Mouse (Mus musculus) thymus, postnatal 10 days (tissue): ENCODE data around the gene Ccdc107.
A peak's percentile ranks its signal among the peaks of the same experiment; 100 is the strongest.

Source experiments
- DNase-seq, 2 experiments: peaks; one replicate each; pipeline ENCODE4 v3.0.0; 2021; ENCODE audit warnings: low spot score in 2 of 2

The Ccdc107 gene

DNA sequence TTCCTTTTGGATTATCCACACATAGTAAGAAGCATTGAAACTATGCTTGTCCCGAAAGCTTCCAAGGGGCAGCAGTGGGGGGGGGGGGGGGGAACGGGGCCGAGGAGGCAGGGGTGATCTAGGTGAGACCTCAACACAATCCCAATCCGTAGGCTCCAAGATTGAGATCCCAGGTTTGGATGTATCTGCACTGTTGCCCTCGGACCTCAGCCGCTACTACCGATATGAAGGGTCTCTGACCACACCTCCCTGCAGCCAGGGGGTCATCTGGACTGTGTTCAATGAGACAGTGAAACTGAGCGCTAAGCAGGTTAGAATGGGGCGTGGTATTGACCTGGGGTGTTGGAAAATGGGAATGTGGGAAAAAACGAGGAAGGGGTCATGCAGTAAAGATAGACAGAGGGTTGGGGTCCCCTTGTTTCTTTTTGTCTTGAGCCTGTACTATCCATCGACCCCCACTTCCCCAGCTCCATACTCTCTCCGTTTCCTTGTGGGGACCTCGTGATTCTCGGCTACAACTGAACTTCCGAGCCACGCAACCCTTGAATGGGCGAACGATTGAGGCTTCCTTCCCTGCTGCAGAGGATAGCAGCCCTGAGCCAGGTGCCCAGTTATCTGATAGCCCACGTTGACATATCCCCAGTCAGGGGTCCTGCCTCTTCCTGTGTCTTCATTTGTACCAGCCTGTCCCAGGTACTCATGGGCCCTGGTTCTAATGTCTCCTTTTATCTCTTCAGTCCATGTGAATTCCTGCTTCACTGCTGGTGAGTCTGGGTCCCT is 19.2 kb downstream of the Ccdc107 start:
- DNase-seq = no peak

DNA sequence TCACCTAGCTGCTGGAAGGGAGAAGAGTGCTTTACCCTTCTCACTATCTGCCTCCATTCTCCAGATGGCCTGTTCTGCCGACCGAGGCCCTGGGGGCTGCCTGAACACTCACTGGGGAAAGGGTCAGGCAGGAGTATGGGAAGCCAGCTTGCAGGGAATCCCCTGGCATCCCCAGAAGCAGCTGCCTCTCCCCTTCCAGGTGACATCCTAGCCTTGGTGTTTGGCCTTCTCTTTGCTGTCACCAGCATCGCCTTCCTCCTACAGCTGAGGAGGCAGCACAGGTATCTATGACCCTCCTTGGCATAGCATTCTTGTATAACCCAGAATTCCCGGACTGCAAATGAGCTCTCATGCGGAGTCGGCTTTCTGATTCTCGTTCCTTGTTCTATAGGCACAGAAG is 20.0 kb downstream of the Ccdc107 start:
- DNase-seq = no peak

DNA sequence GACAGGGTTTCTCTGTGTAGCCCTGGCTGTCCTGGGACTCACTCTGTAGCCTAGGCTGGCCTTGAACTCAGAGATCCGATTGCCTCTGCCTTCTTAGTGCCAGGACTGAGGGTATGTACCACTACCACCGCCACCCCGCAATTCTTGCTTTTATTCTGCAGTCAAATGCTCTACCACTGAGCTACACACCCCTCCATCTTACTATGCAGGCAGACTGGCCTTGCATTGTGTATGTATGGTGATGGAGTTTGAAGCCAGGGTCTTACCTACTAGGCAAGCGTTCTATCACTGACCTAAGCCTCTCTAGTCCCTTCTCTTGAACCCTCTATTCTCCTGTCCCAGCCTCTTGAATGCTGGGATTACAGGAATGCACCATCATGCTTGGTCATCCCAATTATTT is 20.6 kb downstream of the Ccdc107 start:
- DNase-seq = no peak

DNA sequence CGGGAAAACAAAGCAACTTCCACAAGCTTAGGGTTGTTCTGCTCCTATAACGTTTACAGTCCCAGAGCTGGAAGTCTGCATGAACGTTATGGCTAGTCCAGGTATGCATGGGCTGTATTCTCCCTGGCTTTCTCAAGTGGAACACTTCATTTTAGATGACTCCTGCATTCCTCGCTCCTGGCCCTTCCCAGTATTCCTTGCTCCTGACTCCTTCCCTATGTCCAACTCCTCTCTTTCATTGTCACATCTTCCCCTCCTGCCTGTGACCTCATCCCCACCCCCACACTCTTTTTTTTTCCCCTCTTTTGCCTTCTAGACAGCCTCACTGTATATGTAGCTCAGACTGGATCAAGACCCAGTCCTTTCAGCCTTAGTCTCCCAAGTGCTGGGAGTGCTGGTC is 21.1 kb downstream of the Ccdc107 start:
- no peak for DNase-seq

DNA sequence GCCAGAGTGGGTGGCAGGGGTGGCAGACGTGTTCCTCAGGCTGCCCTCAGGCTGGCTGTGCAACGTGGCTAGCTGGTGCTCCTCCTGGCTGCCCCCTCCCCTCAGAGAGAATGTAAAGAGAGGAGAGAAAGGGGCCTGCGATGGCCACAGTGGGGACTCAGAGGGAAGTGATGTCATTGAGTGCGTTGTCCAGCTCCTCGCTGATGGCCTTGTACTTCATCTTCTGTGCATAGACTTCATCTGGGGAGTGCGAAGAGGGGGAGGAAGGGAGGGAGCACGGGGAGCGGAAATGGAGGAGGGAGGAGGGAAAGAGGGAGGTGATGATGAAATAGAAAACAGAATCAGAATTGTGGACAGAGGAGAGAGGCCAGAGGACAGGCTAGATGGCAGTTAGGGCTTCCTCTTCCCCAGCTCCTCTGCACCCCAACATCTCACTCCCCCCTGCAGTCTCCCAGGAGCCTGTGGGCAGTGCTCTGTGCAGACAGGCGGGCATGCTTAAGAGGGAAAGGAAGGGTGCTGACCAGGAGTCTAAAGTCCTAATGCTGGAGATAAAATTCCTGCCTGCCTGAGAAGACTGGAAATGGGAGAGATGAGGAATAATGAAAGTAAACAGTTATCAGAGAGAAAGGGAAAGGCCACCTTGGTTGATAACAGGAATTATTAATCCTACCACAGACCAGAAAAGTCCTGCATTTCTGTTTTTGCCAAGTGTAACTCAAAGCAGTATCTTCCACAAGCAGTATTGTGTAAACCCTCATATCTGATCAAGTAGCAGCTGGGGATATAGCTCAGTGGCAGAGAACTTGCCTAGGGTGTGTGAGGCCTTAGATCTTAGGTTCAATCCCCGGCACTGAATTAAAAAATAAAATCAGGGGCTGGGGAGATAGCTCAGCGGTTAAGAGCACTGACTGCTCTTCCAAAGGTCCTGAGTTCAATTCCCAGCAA is 23.3 kb downstream of the Ccdc107 start:
- DNase-seq = no peak

DNA sequence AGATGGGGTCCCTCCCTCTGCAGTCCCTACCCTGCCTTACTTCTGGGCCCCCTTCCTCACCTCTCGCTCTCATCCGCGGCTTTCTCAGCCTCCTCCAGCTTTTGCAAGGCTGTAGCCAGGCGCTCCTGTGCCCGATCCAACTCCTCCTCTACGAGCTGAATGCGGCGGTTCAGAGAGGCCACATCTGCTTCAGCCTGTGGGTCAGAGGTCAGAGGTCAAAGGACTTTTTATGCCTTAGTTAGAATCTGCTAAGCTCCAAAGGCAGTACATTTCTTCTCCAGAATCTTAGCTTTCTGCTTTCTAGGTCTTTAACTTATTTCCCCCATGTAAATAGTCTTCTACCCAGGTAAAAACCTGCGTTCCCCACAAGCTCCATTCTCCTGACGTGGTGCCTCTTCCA is 26.9 kb downstream of the Ccdc107 start:
- DNase-seq = no peak

DNA sequence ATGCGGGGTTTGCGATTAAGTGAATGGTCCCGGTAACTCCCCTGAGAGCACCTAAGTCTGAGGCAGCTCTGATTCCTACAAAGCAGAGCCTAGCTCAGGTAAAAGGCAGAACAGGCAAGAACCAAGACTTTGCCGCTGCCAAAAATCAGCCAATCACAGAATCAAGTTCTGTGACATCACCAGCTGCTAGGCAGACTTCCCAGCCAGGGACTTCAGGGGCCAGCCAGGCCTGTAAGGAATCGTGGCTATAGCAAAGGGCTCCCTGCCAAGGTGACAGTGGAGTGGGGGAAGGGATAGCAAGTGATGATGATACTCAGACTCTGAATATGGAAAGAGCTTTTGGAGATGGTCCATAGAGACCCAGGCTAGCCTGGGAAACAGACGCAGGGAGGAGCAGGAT is 27.3 kb downstream of the Ccdc107 start:
- DNase-seq = peak; percentile 64 to 86

DNA sequence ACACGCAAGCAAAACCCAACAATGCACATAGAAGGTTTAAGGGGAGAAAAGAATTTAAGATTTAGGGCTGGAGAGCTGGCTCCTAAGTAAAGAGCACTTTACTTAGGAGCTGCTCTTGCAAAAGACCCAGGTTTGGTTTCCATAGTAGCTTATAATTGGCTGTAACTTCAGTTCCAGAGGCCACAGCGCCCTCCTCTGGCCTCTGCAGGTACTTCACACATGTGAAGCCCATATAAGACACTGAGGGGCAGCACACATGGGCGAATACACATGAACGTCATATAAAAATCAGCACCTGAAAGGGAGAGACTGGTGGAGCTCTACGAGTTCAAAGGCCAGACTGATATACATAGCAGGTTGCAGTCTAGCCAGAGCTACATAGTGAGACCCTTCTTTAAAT is 35.2 kb downstream of the Ccdc107 start:
- no peak for DNase-seq

DNA sequence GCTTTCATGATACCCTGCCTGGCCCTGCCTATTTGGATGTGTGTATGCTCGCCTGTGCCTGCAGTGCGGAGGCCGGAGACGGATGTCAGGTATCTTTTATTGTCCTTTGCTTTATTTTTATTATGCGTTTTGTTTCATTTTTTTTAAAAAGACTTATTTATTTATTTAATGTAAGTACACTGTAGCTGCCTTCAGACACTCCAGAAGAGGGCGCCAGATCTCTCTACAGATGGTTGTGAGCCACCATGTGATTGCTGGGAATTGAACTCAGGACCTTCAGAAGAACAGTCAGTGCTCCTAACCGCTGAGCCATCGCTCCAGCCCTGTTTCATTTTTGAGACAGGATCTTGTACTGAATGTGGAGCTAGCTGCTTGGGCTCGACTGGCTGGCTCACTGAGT is 35.8 kb downstream of the Ccdc107 start:
- peak in 1 of 2 experiments; percentile 48 for DNase-seq

DNA sequence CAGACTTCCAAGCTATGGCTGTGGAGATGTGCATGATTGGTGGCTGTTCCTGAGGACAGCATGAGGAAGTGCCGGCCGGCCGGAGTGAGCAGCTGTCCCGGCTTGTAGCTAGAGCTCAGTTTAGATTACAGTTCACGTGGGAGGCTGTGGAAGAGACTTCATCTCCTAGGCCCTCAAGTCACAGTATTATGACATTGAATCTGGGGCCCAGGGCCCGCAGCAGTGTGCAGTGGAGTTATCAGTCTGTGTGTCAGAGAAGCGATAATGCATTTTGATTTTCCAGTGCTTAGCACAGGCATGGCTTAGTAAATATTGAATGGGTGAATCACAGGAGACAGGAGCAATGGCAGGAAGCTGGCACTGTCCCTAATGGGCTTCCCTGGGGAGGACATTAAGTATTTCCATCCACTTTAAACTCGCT is 37.4 kb downstream of the Ccdc107 start:
- no peak for DNase-seq

DNA sequence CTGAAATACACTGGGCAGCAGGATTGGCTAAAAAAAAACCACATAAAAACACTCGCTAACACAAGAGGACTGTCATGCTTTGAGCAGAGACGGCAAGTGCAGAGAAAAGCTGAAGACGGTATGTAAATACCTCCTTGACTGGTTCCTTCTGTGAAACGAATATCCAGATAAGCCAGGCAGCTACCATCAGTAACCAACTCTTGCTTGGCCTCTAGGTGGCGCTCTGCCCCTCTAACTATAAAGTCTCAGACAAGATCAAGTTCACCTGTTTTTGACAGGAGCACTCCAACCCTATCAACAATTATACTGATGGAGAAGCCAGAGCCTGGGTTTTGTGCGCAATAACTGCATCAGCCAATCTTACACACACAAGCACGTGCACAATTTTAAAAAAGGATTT is 37.9 kb downstream of the Ccdc107 start:
- DNase-seq = peak; percentile 50 to 83

DNA sequence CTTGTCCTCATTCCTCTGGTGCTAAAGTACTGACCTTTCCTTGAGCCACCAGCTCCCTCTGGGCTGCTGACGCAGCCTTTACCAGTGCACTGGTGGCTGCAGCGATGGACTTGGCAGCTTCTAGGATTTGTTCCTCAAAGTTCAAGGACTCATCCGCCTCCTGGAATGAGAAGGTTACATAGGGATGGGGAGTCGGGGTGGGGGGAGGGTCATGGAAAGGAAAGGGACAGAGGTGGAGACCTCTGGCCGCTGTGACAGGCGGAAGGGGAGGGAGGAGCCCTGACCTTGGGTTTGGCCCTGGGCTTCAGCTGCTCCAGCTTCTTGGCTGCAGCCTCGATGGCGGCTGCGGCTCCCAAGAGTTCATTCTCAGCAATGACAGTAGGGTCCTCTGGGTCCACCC is 40.6 kb downstream of the Ccdc107 start:
- DNase-seq = no peak

DNA sequence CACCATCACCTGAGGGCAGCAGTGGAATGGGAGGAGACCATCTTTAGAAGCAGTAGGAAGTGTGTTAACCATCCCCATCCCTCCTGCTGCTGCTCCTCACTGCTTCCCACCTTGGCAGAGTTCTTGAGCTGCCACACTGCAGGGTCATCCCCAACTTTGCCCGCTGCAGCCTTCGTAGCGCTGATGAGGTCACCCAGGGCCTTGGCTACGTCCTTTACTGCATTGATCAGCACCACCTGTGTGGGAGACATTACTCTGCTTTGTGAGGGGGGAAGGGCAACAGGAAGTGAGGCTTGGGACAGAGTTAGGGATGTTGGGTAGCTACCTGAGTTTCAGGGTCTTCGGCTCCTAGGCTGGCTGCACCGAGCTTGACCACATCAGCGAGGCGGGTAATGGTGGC is 42.9 kb downstream of the Ccdc107 start:
- no peak for DNase-seq

DNA sequence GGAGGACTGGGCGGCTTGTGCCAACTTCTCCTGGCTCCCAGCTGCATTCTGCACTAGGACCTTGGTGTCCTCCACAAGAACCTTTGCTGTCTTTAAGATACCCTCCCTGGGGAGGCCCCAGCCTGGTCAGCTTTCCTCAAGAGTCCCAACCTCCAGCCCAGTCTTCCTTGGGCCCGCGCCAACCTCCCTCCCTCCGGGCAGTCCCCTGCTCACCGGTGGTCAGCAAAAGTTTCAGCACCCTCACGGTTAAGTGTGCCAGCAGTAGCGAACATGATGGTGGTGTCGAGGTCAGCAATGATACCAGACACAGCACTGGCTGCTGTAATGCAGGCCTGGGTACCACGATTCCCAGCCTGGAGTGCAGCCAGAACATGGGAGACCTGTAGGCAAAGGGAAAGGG is 43.3 kb downstream of the Ccdc107 start:
- DNase-seq = no peak

DNA sequence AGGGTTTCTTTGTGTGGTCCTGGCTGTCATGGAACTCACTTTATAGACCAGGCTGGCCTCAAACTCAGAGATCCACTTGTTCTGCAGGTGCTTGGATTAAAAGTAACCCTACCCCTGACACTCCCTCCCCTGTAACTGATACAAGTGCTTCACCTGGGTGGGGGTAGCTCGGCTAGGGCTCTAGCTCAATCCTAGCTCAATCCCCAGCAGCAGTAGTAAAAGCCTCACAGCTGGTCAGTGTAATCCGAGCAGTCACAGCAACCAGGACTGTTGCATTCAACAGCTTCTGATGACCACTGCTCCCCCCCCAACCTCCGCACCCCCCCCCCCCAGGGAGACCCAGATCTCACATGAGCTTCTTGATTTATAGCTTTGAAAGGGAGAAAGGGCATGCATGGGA is 49.3 kb downstream of the Ccdc107 start:
- DNase-seq = no peak
